Comparison of ENCODE assay signal across 35 mouse cellular contexts in the genomic region with DNA sequence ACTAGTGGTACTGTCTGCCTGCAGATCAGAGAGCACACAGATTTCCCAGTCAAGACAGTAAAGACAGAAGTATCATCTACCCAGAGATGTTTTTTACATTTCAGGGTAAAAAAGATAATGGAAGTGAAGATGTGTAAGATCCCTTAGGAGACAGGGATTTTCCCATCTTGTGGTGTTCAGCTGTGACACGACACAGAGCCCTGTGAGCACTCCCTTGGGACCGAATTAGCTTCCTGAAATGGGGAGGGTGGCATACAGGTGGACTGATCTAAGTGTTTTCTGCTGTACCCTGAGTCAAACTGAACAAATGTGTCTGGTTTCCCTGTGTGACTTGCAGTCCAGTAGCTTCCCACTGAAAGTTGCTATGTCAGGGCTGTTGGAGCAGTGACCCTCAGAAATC. TPM values are rescaled to one million over a fixed set of nuclear protein-coding genes. Genes with fewer than 3 reads are reported as not detected.
"Had no signal": no experiment of that assay in that cellular context is flagged by ENCODE, and none has a peak within 500 bp of the region (broad histone marks: within the 10 kb centered on the region; RNA-seq: fewer than 3 reads in every experiment).

No protein-coding gene starts in this region.

- H3K36me3 ChIP-seq: heart, embryonic 10.5 days; heart, embryonic 12.5 days; hindbrain, embryonic 10.5 days; hindbrain, embryonic 12.5 days; intestine, embryonic 15.5 days; limb, embryonic 10.5 days; limb, embryonic 12.5 days; liver, embryonic 12.5 days had no signal

- ATAC-seq: hindbrain, embryonic 16.5 days; inflammation-experienced regulatory T-cells, adult 6 months; liver, embryonic 12.5 days had no signal

- H3K9me3 ChIP-seq: heart, embryonic 10.5 days; heart, embryonic 12.5 days; hindbrain, embryonic 10.5 days; hindbrain, embryonic 12.5 days; intestine, embryonic 15.5 days; limb, embryonic 10.5 days; limb, embryonic 12.5 days; liver, embryonic 12.5 days had no signal

- H3K27ac ChIP-seq: gastrocnemius, adult 2 months; heart, embryonic 10.5 days; hindbrain, embryonic 12.5 days; hindbrain, embryonic 14.5 days; intestine, embryonic 15.5 days; layer of hippocampus, adult 2 months; left cerebral cortex, adult 2 months; limb, embryonic 10.5 days; limb, embryonic 12.5 days; liver, embryonic 12.5 days had no signal

- H3K27me3 ChIP-seq: heart, embryonic 12.5 days; hindbrain, embryonic 12.5 days; intestine, embryonic 15.5 days; limb, embryonic 12.5 days; liver, embryonic 12.5 days had no signal

- H3K4me3 ChIP-seq: gastrocnemius, adult 2 months; heart, embryonic 10.5 days; heart, embryonic 12.5 days; hindbrain, embryonic 10.5 days; hindbrain, embryonic 12.5 days; intestine, embryonic 15.5 days; layer of hippocampus, adult 2 months; left cerebral cortex, adult 2 months; limb, embryonic 10.5 days; limb, embryonic 12.5 days; liver, embryonic 12.5 days had no signal

- H3K9ac ChIP-seq: heart, embryonic 12.5 days; hindbrain, embryonic 12.5 days; hindbrain, embryonic 14.5 days; intestine, embryonic 15.5 days; limb, embryonic 12.5 days; liver, embryonic 12.5 days had no signal

- DNase-seq: gastrocnemius, adult 2 months; gastrocnemius, postnatal 10 days; gastrocnemius, postnatal 25 days; heart, adult 18-20 months; heart, postnatal 10 days; heart, postnatal 4 days; kidney, adult 18-20 months; kidney, adult 8-10 months; kidney, postnatal 10 days; kidney, postnatal 25 days; kidney, postnatal 4 days; liver had no signal

- H3K4me1 ChIP-seq: hindbrain, embryonic 12.5 days had no signal

- H3K4me2 ChIP-seq: heart, embryonic 12.5 days; hindbrain, embryonic 12.5 days; hindbrain, embryonic 14.5 days; intestine, embryonic 15.5 days; limb, embryonic 12.5 days; liver, embryonic 12.5 days had no signal

RNA-seq across cellular contexts. Expression of a gene that starts 36.9 kb away (rescaled TPM):
- total RNA-seq: gastrocnemius, adult 2 months; gastrocnemius, postnatal 10 days; gastrocnemius, postnatal 25 days; gastrocnemius, postnatal 4 days; granulocyte monocyte progenitor cell, adult 5-6 weeks; heart, adult 18-20 months; heart, adult 8-10 months; heart, postnatal 10 days; heart, postnatal 25 days; heart, postnatal 4 days; layer of hippocampus, adult 2 months; layer of hippocampus, postnatal 10 days; layer of hippocampus, postnatal 25 days; left cerebral cortex, adult 2 months; left cerebral cortex, postnatal 14 days; left cerebral cortex, postnatal 36 days had no signal
- polyA plus RNA-seq: heart, embryonic 12.5 days; heart, embryonic 14.5 days; hindbrain, embryonic 12.5 days; hindbrain, embryonic 16.5 days; inflammation-experienced regulatory T-cells, adult 6 months; limb, embryonic 14.5 days; liver, embryonic 12.5 days had no signal
